Mouse (Mus musculus) cerebellum, postnatal 4 days (tissue): ENCODE results near the gene Rimklb.
"Not testable (repeated sequence)": the region's sequence is repeated elsewhere in the genome, so short reads cannot be mapped to it uniquely, and the experiment has no call there.

ENCODE experiments used
- DNase-seq, 2 experiments: peaks; one replicate each; pipeline ENCODE4 v3.0.0; 2022; ENCODE audit warnings: low spot score in 2 of 2, mixed read lengths in 1 of 2

Gene Rimklb

DNA sequence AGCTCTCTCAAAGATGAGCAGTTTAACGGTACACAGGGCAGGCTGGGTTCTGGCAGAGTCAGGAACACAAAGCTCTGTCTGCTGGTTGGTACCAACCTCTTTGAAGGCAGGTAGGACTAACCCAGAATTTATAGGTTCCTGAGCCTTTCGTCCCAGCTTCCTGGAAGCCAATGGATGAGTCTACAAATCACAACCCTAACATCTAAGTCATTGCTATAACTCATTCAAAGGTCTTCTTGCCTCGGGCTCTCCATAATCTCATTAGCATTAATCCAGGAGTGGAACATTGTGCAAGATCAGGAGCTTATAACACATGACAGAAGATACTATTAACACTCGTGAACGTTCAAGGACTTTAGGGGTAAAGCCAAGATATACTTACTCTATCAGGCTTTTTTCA is at the start of gene Rimklb:
TSS of gene Rimklb (minus strand) at position 101 of the 400 bp plus-strand sequence.
- DNase-seq = no peak

DNA sequence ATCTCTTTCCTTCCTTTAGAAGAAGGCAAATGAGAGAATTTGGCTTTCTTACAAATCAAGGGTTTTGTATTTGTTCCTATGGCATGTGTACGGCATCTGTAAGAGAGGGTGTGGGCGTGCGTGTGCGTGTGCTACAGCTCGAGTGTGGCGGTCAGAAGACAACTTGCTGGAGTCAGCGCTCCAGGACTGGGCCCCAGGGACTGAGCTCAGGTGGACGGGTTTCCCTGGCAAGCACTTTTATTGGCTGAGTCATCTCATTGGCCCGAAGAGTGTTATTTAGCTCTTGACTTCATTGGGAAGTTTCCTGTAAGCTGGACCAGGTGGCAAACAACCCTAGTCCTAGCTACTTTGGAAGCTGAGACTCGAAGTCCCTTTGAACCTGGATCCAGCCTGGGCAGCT is 47.4 kb upstream of the Rimklb start:
- no peak for DNase-seq

DNA sequence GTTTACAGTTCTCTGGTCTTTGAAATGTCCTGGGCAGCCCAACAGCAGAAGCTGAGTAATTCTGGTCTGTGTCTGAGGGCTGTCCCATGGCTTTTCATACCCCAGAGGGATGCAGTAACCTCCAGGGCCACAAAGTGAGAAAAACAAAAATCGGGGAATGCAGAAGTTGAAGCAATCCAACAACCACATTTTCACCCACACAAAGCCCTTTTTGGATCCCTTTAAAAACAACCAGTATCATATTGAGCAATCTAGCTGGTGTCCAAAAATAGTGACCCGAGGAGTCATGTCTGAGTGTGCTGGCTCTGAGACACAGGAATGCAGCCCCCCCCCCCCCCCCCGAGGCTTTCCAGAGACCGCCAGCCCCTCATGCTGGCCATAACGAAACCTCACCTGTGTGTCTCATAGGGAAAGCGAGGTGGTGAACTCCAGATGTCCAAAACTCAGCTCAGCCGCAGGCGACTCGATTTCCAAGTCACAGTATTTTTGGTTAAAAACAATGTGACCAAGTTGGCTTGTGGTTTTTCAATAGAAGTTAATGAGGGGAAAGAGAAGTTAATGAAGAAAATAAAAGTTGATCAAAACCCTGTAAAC is 46.8 kb upstream of the Rimklb start:
- DNase-seq = no peak

DNA sequence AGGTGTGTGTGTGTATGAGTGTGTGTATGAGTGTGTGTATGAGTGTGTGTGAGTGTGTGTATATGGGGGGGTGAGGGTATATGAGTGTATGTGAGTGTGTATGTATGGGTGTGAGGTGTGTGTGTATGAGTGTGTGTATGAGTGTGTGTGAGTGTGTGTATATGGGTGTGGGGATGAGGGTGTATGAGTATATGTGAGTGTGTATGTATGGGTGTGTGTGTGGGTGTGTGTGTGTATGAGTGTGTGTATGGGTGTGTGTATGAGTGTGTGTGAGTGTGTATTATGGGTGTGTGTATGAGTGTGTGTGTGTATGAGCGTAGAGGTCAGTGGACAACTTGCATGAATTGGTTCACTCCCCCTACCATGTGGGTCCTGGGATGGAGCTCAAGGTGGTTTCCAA is 46.1 kb upstream of the Rimklb start:
- no peak for DNase-seq

DNA sequence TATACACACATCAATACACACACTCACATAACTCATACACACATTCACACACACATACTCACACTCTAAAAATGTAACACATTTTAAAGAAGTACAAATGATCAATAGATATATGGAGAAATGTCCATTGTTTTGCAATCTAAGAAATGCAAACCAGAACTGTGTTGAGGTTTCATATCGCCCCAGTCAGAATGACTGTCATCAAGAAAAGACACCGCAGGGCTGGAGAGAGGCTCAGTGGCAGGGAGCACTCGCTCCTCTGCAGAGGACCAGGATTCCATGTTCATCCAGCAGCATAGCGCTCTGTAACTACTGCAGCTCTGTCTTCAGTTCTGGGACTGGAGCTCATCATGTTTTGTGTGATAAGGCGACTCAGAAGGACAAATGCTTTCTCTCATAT is 45.0 kb upstream of the Rimklb start:
- DNase-seq = no peak

DNA sequence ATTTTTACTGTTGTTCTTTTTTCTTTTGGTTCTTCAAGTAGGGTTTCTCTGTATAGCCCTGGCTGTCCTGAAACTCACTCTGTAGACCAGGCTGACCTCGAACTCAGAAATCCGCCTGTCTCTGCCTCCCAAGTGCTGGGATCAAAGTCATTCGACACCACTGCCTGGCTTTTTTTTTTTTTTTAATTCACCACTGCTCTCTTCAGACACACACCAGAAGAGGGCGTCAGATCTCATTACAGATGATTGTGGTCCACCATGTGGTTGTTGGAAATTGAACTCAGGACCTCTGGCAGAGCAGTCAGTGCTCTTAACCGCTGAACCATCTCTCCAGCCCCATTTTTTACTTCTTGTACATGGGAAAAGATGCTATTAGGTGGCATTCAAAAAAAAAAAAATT is 43.9 kb upstream of the Rimklb start:
- not testable (repeated sequence) for DNase-seq

DNA sequence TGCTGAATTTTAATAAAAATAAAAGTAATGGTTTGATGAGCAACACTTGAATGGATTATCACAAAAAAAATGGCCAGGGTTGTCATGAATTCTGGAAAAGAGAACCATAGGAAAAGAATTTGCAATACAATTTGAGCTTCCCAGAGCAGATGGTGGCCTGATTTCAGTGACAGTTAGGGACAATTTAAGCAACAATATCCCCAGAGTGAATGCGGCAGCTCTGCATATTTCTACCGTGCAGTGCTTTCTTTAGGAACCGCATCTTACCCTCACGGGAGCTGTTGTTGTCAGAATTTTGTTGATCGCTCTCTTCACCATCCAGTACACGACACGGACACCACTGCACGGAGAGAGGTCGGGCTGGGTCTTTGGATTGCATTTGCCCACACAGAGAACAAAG is 41.0 kb upstream of the Rimklb start:
- no peak for DNase-seq

DNA sequence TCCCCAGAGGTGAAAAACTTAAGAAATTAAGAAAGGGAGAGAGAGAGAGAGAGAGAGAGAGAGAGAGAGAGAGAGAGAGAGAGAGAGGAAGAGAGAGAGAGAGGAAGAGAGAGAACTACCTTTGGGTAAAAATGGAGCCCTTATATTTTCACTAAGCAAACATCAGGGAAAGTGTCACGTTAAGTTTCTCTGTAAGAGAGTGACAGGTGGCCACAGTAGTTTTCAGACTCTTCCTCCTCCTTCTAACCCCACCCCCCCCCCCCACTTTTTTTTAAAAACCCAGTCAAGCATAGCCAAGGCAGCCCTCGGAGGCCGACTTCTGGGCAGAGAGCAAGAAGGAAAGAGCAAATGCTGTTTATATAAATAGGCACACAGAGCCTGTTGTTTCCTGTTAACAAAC is 35.5 kb upstream of the Rimklb start:
- no peak for DNase-seq

DNA sequence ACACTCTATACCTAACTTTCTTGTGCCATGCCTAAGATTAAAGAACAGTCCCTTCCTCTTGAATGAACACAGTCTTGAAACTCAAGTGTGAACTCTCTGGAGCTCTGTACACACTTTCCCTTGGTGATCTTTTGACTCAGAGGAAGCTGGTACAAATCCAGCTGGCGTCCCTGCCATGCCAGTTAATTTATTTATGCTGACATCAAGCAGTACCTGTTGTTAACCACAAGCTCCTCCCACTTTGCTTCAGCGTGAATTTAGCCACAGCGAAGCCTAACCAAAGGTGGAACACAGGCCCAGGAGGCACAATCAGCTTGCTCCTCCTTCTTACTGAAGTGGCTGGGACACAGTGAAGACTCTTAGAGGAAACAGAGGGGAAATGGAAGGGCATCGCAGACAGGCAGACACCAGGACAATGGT is 34.3 kb upstream of the Rimklb start:
- no peak for DNase-seq

DNA sequence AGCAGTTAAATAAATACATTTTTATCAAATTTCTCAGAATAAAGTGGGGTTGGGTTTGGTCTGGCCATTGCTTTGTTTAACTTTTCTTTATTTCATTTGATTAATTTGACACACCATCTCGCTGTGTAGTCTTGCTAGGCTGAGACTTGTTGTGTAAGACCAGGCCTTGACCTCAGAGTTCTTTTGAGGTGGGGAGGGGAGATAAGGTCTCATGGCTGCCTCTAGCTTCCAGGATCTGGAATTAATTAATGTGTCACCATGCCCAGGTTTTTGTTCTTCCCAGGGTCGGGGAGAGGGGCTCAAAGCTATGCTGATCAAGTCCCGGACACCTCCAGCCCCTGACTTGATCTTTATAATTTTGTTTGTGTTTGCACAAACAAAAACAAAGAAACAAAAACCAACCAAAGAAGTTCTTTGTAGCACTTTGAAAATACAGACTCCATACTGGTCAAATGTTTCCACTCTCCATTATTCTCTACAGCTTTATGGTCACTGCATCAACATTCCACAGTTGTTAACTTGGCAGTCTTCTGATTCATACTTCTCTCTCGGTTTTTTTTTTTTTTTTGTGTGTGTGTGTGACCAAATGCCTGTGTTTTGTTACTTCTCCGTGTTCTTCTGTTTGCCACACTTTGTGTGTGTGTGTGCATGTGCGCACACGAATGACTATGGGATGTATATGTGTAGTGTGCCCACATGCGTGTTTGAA is 33.1 kb upstream of the Rimklb start:
- DNase-seq = no peak

DNA sequence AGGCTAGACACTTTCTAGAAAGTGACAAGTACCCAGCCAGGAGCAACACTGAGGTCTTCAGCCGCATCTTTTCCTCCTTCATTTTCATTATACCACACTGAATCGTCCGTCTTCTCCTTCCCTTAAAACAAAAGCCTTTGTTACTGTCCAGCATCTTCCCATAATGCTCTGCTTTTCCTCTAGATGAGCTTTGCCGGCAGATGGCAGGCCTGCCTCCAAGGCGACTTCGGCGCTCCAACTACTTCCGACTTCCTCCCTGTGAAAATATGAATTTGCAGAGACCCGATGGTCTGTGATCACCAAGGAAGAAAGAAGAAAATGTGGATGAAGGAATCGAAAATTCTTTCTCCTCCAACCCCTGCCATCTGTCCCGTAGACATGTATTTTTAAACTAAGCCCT is 29.6 kb upstream of the Rimklb start:
- no peak for DNase-seq

DNA sequence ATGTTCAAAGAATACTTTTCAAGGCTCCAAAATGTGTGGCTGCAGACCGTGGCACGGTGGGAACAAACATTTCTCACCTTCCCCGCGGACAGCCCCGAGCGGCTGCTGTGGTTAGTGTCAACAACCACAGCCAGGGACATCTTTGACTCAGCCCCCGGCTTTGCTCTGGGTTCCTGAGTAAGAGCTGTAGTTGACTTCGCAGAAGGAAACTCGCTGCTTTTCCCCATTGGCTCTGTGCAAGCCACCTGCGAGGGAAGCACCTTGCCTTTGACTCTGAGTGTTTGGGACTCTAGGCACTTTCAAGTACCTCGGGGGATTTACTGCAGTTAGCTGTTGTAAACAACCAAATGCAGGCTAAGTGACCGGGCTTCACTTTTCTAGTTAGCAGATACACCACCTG is 29.0 kb upstream of the Rimklb start:
- DNase-seq = no peak

DNA sequence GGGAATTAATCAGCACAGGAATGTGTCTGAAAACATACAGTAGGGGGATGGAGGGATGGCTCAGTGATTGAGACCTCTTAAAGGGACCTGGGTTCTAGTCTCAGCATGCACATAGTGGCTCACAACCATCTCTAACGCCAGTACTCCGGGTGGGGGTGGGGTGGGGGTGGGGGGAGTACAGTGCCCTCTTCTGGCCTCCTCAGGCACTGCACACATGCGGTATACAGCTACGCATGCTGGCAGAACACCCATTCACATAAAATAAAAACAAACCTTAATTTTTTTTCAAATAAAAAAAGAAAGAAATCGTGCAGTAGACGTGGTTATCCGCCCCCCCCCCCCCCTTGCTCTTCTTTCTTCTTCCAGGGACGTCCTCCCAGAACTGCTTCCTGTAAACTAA is 24.7 kb upstream of the Rimklb start:
- DNase-seq = no peak

DNA sequence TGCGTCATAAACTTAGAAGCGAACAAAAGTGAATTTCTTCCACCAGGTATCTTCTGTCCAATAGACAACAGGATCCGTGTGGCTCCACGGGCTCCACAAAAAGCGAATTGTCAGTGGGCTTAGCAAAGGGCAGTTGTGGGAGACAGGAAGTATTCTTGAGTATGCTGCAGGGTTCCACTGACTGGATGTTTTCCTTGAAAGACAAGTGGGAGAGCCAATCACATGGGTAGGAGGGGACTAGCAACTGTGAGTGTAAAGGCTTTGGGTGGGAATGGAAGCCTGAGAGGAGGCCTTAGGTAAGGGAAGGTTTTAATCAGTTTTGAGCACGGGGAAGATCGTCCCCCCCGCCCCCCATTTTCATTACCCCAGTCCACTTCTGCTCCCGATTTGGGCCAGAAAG is 24.0 kb upstream of the Rimklb start:
- peak in 1 of 2 experiments; percentile 11 for DNase-seq

DNA sequence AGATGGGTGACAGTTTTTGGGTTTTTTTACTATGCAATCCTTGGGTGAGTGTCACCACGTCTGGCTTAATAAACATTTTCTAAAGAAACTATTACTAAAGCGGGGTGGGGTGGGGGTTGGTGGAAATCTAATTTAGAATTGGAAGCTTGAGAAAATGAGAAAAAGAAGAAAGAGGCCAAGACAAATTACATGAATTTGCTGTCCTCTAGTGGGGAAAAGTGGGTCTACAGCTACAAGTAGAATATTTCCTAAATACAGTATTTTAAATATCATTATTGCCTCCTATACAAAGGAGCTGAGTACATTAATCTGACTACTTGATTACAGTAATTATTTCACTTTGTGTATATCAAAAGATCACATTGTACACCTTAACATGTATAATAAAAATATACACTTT is 20.8 kb upstream of the Rimklb start:
- peak in 1 of 2 experiments; percentile 6 for DNase-seq

DNA sequence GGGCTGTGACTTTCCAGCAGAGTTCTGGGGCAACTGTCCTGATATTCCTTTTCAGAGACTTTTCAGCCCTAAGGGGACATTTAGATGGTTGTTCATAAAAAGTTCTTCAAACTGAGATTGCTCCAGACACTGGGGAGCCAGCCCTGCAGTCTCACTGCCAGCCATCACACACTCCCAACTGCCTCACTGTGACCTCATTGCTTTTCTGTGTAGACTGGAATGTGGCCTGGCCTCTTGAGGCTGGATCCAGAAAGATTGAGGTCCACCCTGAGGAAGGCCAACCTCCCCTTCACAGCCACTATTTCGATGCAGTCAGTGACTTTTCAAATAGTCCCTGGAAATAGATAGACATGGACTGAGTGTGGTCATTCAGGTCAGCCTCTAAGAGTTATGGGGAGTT is 19.1 kb upstream of the Rimklb start:
- DNase-seq = no peak

DNA sequence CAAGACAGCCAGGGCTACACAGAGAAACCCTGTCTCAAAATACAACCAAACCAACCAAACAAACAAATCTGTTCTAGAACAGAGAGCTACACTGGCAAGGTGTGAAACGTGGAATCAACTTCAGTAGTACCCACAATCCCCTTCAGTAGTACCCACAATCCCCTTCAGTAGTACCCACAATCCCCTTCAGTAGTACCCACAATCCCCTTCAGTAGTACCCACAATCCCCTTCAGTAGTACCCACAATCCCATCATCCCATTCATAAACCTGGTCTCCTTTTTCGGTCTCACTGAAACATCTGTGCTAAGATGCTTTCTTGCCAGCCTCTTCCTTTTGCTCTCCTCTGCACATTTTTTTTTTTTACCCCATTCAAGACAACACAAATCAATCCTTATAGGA is 17.2 kb upstream of the Rimklb start:
- DNase-seq = not testable (repeated sequence)

DNA sequence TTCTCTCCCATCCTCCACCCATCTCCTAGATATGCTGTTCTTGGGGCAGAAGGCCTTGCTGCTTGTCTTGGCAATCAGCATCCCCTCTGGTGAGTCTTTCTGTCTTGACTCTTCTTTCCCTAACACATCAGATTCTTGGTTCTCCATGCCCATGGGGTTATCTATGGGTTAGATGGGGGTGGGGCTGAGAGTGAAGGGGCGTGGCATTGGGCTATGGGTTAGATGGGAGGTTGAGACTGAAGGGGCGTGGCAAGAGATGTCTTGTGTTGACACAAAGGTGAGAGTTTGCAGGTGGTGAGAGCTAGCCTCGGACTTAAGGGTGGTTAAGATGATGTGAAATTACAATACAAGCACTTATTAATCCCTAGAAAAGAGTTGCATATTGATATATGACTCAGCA is 15.8 kb upstream of the Rimklb start:
- DNase-seq = no peak

DNA sequence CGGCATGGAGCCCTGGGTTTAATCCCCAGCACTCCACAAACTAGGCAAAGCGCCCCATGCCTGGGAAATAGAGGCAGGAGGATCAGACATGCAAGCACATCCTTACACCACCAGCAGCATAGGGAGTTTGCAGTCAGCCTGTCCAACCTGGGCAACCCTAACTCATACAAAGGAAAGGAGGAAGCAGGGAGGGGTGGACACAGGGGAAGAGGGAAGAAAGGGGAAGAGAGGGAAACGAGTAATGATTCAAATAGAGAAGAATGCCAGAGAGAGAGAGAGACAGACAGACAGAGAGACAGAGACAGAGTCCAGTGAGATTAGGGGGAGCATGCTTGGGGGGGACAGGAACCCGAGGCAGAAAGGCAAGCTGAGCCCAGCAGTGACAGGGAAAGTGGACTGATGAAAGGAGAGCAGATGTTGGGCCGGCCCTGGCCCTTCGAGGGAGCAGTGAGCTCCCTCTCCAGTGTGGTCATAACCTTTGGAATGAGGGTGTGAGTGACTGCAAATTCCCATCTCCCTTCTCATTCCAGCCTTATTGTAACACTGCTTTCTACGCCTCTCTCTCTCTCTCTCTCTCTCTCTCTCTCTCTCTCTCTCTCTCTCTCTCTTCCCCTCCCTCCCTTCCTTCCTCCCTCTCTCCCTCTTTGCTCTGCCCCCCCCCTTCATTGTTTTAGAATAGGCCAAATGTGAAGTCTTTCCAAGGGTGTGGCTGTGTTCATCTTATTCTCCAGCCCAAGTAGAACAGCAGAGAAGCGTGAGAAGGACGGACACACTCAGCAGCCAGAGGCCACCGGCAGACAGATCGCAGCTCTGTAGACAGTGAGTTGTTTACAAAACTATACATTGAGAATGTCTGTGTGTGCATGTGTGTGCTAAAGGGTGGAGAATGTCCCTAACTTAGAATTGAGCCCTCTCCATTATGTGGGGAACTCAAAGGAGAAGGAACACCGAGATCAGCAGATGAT is 14.6 kb upstream of the Rimklb start:
- DNase-seq = no peak

DNA sequence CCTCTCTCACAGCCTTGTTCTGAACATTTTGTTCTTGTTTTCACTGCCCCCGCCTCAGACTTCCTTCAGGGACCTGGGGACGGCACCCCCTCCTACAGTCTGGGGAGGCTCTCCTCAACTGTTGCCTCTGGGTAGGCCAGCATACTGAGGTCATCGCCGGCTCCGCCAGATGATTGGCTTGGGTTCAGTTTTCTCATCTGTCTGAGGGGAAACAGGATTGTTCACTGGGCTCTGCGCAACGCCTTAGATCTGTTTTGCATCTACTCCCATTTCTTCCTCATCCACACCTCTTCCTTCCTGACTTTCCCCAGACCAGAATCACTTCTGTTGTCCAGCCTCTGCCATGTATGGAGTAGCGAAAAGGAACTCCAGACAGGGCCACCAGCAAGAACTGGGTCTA is 9.9 kb upstream of the Rimklb start:
- DNase-seq = no peak

DNA sequence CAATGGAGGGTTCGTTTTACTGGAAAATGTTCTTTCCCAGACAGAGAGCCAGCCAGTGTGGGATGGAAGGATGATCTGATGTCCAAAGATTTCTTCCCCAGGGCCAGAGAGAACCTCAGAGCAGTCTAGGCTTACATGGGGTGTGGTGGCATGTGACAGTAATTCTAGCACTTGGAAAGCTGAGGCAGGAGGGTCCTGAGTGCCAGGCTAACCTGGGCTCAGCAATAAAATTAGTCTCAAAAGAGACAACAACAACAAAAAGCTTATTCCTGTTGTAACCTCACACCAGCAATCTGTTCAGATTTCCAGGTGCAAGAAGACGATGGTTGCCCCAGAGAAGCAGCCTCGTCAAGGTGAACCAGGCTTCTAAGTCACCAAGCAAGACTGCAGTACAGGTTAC is 7.0 kb upstream of the Rimklb start, which contains the start of gene Mfap5:
TSS of gene Mfap5 (plus strand) at position 301 of the 400 bp plus-strand sequence.
- DNase-seq = no peak

DNA sequence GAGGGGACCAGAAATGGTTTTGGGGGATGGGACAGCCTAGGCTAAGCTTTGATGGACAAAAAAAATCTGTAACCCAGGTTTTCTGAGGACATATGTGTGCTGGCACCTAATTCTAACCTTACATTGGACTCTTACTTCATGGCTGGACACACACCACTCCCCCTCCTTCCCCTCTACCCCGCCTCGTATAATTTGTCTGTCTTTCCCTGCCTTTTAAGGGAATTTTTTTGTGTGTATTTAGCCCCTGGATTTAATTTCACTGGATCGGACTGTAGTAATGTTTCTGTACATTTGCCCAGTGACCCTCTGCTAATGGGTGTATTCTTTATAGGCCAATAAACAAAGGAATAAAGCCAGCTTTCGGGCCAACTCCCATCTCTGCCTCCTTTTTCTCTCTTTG is 6.5 kb upstream of the Rimklb start:
- DNase-seq = no peak

DNA sequence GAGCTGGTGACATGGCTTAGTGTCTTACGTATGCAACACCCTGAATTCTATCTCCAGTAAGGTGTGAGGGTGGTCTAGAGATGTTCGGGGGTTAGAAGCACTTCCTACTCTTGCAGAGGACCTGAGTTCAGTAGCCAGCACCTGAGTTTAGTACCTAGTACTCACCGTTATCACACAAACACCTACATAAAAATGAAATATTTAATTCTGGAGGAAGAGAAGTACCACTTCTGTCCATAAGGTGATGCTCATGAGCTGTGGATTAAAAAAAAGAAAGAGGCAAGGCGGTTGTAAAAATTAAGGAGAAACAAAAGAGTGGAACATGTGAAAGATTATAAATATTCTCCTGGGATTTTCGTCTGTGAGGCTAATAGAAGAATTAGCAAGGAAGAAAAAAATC is 2.1 kb downstream of the Rimklb start:
- no peak for DNase-seq
